Mouse (Mus musculus) spleen, postnatal 4 days (tissue): ENCODE data around the gene Bin2.
"Not testable (repeated sequence)": the region's sequence is repeated elsewhere in the genome, so short reads cannot be mapped to it uniquely, and the experiment has no call there.

Experiments used
- DNase-seq, 2 experiments: peaks; one replicate each; pipeline ENCODE4 v3.0.0; 2022; ENCODE audit warnings: low spot score in 2 of 2

Bin2 gene

DNA sequence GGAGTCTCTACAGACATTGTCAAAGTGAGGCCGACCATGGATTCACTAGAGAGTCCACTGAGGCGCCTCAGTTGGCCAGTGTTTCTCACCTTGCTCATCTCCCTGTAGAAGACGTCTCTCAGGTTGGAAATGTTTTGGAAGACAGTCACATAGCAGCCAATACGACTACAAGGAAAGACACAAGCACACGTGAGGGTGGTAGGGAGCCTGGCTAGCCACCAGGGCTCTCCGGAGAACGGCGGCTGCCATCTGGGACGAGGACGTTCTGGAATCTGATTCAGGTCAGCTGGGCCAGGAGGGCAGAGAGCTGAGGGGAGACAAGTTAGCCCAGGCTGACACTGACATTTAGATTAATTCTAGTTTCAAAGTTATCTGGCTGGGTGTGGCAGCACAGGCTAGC, 19.2 kb downstream of the Bin2 start:
- DNase-seq = no peak

DNA sequence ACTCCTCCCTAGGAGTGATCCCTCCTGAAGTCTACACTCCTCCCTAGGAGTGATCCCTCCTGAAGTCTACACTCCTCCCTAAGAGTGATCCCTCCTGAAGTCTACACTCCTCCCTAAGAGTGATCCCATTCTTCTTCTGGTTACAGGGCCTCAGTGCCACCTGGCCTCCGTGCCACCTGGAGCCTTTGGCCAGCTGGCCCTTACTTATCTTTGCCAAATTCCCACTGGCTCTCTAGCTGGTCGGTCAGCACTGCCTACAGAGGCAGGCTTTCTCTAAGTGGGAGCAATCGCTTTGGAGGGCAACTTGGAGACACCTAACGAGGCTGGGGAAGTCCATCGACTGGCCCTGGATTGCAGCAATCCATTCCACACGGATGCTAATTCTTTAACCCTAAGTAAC, 23.2 kb downstream of the Bin2 start:
- no peak for DNase-seq

DNA sequence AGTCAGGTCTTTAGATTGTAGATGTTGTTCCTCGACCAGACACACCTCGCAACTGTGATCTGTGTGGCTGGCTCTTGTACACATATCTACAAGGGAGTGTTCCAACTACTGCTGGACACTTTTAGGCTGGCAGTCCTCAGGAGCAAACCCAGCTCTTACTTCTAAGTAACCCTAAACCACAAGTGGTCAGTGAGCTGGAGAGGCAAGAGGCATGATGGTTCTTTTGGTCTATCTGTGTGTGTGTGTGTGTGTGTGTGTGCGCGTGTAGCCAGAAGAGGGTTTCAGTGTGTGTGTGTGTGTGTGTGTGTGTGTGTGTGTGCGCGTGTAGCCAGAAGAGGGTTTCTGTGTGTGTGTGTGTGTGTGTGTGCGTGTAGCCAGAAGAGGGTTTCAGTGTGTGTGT, 26.9 kb downstream of the Bin2 start:
- no peak for DNase-seq

DNA sequence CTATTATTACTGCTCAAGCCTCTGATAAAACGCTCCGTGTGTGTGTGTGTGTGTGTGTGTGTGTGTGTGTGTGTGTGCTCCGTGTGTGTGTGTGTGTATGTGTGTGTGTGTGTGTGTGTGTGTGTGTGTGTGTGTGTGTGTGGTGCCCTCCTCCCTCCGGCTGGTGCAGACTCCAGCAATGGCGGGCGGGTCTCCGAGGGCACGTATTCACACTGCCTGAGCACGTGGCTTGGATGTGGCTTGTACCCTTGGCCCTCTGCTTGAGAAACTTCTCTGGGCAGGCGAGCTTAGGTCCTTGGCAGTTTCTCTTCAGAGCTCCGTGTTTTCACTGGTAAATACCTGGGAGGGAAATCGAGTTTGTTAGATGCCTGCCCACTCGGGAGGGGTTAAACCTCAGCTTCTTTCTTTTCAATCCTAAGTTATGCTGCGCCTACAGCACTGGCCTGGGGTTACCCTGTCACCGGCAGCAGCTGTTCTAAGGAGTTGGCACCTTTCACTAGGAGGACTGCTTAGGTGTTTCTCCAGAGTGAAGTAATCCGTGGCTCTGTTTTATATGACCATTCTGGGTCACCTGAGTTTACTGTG, 28.0 kb downstream of the Bin2 start:
- no peak for DNase-seq

DNA sequence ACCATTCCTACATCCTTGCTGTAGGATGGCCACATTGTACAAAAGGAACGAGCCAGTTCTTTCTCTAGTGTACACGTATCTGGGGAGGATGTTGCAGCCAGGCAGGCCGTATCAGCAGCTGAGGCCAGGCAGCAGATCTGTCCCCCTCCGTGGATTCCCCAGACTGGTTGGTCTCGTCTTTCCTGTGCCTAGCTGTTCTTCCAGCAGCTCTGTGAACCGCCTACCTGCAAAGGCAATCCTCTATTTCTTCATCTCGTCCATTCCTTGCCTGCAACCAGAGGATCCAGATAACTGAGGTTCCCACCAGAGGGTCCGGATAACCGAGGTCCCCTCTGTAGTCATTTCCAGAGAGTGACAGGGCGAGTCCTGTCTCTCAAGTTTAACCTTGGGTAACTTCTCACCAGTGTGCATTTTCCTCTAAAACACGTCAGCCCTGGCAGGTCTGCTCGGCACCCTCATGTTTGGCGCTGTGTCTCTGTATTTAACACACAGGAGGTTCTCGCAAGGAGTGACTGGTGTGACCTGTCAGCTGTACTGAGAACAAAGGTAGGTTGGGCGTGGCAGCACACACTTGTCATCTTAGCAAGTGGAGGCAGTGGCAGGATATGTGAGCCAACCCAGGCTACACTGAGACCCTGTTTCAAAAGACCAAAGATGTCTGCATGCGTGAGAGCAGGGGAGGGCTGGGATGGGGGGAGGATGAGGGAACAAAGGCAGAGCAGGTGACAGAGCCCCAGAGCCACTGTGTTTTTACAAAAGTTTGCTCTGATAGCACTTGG, 29.2 kb downstream of the Bin2 start:
- no peak for DNase-seq

DNA sequence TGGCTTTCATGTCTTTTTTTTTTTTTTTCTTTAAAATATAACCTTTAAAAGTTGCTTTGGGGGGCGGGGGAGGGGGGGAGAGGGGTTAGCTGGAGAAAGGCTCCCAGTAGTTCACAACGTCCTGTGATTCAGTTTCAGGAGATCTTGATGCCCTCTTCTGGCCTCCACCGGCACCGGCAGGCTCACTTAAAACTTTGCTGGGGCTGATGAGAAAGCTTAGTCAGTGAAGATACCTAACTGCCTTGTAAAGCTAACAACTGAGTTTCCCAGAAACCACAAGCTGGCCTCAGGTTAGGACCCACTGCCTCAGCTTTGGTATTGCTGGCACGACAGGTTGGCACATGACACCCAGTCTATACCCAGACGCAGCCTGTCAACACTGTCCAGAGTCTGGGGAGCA, 31.7 kb downstream of the Bin2 start:
- DNase-seq = no peak

DNA sequence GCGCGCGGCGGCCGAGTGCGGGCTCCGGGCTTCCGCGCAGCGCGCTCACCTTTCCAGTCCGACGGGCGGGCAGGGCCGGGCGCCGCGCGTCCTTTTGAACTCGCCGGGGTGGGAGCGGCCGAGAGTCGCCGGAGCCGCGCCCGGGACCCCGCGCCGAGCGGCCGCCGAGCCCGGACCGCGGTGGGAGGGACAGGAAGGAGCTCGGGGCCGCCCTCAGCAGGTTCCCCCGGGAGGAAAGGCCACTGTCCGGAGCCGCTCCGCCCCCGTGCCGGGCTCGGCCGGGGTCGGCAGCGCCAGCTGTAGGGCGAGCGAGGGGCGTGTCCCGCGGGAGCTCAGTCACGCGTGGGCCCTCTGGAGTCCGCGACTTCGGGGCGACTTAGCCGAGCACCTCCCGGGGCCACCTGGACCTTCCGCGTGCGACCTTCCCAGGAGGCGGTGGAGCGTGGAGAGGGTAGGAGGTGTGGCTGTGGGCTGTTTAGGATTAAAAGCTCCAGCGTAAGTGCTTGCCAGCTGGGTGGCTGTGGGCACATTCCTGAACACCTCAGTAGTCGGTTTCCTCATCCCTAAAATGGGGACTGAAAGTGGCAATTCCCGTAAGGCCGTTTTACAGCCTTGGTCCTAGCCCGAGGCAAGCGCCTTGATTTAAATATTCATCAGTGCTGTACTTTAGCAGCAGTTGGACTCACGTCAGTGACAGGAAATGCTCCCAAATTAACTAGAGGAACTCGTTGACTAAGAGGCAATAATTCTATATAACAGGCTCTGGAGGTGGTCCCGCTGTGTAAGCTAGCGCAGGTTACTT, 32.5 kb downstream of the Bin2 start, which contains the start of gene Smagp:
Gene Smagp (minus strand): TSS at position 241 of the 802 bp plus-strand sequence.
- peak in 1 of 2 experiments; percentile 68 for DNase-seq

DNA sequence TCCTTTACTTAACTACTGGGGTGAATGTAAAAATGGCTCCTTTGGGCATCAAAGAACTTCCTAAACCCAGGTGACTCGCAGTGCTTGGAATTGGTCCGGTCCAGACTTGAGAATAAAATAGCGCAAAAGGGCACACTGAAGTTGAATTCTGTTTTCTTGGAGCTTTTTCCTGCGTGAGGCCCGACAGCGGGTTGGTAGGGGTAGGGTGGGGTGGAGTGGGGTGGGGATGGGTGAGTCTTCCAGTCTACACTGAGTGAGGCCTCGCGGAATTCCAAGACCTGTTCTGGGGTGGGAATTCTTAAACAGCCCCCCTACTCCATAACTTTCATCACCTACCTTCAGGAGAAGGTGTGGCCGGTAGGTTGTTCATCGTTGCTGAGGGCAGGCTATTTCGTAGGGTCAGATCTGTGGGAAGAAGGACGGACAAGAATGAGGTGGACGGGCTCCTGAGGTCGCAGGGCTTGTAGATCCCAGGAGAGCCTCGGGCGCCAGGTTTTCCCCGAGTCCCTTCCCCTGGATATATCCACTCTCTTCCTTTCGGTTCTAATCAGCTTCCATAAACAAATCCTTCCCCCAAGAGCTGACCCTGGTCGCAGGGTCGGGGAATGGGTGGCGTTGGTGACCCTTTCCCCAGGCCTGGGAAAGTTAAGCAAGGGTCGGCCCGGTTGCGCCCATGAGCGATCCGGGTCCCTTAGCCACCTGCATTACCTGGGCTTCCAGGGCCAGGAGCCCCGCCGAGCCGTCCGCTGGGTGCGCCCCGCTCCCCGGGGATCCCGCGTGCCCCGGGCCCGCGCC, 33.3 kb downstream of the Bin2 start:
- DNase-seq = no peak

DNA sequence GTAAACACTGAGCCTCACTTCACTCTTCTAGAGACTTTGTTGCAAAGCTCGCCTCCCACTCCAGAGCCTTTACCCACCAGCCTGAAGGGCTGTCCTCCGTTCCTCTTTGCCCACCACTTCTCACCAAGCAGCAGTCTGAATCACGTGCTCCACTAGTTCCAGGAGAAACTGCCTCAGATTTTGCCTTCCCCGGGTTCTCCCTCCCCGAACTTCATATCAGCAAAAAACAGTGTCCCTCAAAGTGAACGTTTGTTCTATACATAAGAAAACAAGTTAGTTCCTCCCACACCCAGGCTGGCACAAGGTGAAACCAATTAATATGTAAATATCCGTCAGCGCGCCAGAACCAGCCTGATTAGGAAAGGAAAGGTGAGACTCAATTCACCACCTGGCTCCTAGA, 34.1 kb downstream of the Bin2 start:
- DNase-seq = no peak

DNA sequence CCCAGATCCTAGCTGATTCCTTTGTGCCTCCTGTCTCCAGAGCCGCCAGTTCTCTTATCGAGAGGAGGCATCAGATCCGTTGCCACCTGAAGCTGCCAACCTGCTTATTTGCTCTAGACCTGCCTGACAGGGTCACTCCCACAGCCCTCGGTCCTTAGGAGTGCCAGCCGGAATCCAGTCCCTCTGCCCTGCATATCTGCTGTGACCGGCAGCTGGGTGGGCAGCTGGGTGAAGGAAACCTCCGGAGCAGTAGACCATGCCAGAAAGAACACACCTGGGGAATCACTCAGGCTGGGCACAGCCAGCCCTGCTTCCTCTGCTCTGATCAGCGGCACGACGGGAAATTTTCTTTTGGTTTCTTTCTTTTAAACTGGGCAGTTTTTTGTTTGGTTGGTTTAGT, 36.0 kb downstream of the Bin2 start:
- DNase-seq = no peak

DNA sequence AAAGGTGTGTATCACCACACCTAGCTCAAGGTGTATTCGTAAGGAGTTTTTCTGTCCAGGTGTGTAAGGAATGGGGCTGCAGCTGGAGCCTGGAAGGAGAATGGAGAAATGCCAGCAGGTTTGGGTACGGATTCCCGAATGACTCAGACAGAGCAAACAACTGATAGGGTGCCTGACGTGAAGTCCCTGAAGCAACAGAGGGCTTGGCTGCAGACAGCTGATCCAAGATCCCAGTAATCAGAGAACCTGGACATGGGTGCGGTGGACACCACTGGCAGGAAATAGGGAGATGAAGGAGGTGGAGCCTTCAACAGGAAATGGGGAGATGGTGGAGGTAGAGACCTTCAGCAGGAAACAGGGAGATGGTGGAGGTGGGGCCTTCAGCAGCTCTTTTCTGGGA, 37.0 kb downstream of the Bin2 start:
- DNase-seq = no peak

DNA sequence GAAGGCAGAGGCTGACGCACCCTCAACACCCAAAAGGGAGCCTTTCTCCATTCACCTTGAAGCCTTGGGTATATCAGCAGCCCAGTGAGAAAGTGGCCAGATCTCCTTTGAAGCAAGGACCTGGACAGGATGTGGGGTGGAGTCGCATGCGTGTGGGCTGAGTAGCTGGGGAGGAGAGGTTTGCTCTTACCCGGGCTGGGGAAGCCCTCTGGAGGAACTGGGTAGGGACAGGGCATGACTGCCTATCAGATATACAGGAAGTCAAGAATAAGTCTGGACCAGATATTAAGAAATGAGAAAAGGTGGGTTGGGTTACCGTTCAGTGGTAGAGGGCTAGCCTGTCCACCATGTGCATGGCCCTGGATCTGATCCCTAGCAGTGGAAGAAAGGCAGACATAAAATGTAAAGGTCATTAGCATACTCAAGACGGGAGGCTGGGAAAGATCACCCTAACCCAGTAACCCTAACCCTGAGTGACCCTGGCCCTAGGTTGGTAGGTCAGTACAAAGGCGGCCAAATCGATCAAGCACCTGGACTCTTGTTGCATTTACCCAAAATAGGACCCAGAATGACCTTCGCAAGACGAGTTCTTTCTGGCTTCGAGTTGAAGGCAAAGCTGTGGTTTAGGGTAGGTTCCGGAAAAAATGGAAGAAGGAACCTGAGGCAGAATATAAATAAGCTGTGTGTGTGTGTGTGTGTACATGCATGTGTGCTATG, 37.7 kb downstream of the Bin2 start:
- no peak for DNase-seq

DNA sequence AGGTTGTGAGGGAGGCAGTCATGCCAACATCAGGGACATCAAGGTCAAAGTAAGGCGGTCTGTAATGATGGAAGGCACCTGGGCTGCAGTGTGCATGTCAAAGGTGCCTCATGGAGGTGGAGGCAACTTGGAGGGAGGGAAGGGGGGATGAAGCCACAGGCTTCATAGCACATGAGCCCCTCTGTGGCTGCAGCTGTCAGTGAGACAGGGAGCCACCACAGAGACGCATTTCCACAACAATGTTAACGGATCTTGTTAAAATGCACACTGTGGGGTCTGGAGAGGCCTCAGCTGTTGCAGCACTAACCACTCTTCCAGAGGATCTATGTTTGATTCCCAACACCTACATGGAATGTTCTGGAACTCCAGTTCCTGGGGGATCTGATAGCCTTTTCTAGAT, 39.2 kb downstream of the Bin2 start:
- no peak for DNase-seq

DNA sequence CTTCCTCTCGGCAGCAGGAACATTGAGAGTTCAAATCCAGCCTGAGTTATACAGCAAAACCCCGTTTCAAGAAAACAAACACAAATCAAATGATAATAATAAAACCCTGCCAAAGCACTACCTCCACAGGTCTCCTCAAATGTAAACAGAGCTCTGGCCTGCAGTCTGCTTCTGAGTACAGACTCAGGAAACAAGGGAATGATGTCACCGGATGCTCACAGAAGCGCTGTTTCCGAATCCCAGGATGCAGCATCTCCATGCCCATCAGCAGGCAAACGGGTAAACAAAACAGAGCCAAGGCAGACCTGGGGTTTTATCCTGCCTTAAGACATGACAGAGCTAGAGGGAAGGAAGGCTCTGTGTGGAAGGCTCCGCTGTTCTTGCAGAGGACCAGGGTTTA, 40.6 kb downstream of the Bin2 start:
- DNase-seq = no peak

DNA sequence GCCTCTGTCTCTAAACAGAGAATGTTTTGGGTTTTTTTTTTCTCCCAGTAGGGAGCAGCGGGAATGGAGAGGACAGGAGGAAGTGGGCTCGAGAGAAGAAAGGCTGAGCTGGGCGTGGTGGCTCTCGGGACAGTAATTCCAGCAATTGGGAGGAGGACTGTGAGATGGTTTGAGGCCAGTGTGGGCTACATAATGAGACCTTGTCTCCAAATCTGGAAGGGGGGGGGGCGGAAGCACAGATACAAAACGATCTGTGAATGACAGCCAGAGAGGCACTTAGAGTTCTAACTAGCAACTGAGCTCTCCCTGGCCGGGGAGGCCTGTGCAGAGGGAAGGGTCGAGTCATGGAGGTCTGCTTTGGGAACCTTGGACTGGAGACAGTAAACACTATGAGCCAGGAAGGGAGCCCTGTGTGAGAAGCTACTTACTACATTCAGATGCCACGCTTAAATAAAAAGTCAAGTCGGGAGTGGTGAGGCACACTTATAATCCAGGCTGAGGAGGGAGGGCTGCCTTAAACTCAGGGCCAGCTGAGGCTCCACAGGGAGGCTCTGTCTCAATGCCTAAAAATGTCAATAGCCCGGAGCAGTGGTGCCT, 41.5 kb downstream of the Bin2 start:
- DNase-seq = no peak

DNA sequence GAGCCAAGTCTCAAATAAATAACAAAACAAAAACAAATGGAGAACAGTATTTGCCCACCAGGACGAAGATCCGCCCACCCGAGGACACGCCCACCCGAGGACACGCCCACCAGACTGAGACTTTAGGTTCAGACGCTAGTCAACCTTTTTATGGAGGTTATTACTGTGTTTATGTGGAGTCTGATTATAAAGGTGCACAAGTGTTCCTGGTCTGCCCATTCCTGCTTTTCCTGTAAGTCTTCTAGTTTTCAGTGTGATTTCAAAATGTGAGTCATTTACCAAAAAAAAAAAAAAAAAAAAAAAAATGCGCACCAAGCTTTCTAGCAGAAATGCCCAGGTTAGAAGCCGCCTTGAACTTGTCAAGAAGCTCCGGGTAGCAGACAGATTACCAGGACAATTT, 42.1 kb downstream of the Bin2 start:
- no peak for DNase-seq

DNA sequence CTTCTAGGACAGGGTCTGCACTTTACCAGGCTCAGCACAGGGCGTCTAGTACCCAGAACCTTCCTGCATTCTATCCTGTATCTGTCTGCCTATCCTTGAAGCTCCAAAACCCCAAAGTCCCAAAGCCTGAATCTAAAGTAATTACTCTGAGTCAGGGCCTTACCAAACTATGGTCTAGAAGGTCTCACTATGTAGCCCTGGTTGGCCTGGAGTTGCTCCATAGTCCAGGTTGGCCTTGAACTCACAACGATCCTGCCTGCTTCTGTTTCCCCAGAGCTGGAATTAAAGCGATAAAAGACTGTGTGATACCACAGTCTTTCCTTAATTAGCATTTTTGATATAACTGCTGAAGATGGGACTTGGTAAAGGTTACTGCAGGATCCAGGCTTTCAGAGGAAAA, 44.9 kb downstream of the Bin2 start:
- no peak for DNase-seq

DNA sequence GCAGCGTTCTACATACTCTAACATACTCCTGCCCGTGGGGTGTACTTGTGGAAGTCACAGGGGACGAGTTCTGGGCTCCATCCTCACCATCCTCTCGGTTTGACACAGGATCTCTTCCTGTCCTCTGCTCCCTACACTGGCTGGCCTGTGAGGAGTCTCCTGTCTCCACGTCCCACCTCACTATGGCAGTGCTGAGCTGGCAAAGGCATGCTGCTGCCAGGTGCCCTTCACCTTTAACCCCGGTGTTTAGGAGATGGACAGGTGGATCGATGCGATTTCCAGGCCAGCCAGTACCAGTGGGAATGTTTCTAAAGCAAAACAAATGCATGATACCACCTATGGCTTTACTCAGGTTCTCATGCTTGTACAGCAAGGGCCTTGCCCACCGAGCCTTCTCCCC, 45.6 kb downstream of the Bin2 start:
- no peak for DNase-seq

DNA sequence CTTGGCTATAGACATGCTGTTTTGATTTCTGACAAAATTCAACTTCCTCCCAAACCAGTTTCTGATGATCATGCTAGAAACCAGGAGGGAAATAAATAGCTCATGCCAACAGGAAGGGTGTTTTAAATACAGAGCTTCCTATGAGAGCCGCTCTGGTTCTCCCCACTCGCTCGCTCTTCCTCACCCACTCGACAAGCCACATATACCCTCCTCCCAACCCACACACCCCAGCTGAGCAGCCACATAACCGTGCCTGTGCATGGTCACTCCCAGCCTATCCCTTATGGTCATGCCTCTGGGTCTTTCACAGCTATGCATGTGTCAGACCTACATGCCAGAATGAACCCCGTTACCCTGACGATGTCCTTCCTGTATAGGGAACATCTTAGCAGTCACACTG, 47.2 kb downstream of the Bin2 start:
- no peak for DNase-seq

DNA sequence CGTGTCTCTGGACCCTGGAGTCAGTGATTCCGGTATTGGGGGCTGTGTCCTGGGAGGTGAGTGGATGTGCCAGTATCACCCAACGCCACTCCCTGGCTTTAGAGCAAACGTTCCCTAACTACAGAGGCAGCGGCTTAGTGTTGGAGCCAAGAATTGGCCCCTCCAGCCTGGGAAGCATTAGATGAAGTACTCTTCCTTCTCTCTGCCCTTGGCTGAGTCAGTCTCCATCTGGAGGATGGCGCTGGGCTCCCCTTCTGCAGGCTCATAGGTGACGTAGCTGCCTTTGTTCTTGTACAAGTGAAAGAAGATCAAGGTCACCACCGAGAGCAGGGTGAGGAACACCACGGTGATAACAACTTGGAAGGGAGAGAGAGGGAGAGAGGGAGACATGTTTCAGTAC, 47.7 kb downstream of the Bin2 start:
- DNase-seq = not testable (repeated sequence)

DNA sequence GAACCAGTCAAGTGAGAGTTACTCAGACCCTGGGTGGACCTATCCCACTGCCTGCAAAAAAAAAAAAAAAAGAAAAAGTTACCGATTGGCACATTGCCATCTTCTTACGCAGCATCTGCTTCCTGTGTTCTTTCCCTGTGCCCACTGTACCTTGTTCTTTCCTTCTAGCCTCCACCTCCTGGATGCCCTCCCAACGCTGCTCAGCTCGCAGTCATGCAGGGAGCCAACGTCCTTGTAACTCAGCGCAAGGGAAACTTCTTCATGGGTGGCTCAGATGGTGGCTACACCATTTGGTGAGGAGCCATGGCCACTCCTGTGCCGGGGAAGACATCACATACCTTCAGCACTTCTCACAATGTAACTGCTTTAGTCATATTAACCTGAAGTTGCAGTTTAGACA, 50.2 kb downstream of the Bin2 start:
- no peak for DNase-seq
